Mouse (Mus musculus): ENCODE measurements at regions not wholly inside any gene's neighbourhood (a gene's known extent, or its start where the extent isn't known, plus 50 kb on each side); places are given as distances from the start of the nearest gene placed in this dataset.

DNA sequence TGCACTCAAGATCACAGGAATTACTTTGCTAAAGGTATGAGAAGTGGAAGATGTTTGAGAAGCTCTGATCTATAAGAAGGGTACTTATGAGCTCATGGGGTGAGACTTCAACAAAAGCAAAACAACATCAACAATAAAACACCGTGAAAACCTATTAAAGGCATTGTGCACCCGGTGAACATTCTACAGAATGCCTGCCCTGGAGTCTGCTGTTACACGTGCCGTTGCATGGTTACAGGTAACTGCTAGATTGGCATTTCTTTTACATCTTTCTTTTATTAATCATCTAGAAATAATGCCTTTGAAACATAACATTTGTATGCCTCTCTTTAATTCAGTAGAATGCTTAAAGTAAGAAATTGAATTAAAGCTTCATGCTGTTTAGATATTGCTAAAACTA, 661.0 kb downstream of the Pcdh18 start:
- no peak for DNase-seq (ENCODE audit: low read depth, low spot score)

- peak; percentile 14 for DNase-seq (ENCODE audit: low read depth, low spot score)
Measured at GRCm38 (mm10) chr3:49093818-49094680, 663.1 kb downstream of the Pcdh18 start.

DNA sequence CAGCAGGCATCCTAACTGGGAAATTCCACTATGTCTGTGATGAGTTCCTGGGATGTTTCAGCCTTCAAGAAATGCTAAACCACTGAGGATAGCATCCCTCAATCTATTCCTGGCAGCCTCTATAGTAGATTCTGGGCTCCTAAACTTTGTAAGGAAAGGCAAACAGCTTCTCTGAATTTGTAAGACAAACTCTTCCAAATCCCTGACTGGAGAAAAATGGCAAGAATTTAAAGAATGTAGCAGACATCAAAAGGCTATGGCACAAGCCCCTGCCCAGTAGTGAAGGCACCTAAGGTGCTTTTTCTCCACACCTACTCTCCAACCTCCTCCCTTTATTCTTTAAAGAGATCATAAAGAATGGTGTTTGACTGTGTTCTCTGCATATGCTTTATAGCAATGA, 688.3 kb downstream of the Pcdh18 start:
- no peak for DNase-seq (ENCODE audit: low read depth, low spot score)

GRCm38 (mm10) chr3:49062081-49062480, 695.0 kb downstream of the Pcdh18 start:
- DNase-seq (ENCODE audit: low read depth, low spot score) = no peak

DNA sequence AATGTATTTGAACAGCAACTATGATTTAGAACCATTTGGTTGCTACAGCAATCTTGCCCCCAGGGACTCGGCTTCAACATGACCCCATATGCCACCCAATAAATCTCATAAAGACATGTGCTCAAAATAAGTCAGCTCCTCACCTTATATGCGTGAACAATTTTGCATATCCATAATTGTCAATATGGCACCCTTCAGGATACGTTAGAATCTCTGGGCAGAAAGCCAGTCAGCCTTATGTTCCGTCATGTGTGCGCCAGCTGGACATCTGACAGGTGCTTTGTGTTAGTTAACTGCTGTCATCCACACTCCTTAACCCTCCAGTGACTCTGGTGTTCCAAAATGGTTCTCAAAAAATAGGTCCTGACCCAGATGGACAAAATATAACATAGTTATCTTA, 724.1 kb downstream of the Pcdh18 start:
- DNase-seq (ENCODE audit: low read depth, low spot score) = no peak

GRCm38 (mm10) chr3:49009211-49009967, 747.7 kb downstream of the Pcdh18 start:
- DNase-seq (ENCODE audit: low read depth, low spot score) = no peak
